Mouse (Mus musculus): Measurements from ENCODE around the gene Cdc34. TPM values are rescaled to one million over a fixed set of nuclear protein-coding genes. Genes with fewer than 3 reads are reported as not detected.
"Not testable (repeated sequence)": the region's sequence is repeated elsewhere in the genome, so short reads cannot be mapped to it uniquely, and the experiment has no call there.

The Cdc34 gene
- polyA plus RNA-seq, 1 experiment from 2014 or later = 145 TPM

GRCm38 (mm10) chr10:79697916-79698315, 15.9 kb downstream of the Cdc34 start:
- H3K4me3 ChIP-seq (ENCODE audit: low read depth, low read length) = no peak overlapping the region
- ATAC-seq (replicated peaks; ENCODE audit: low FRiP score, low TSS enrichment, low read depth) (no peak), DNase-seq (ENCODE audit: low spot score) (no peak)
- no peaks in the 10 kb centered on the region for H3K36me3 ChIP-seq (ENCODE audit: control insufficient read depth, insufficient read depth, low read length)
- 69% methylated on average over 6 of the region's 6 CpGs for WGBS
- H3K27me3 ChIP-seq (replicated peaks; ENCODE audit: control insufficient read depth, insufficient read depth, low read length) = no peaks in the 10 kb centered on the region
- no peak overlapping the region for H3K27ac ChIP-seq (ENCODE audit: low read depth)
- no peak overlapping the region for H3K4me2 ChIP-seq (ENCODE audit: low read length)
- H3K9me3 ChIP-seq (ENCODE audit: control insufficient read depth, low read length) = no peaks in the 10 kb centered on the region
- peaks cover 17% of the 10 kb centered on the region for H3K4me1 ChIP-seq (replicated peaks; ENCODE audit: control insufficient read depth, insufficient read depth, low read length)
- H3K9ac ChIP-seq (ENCODE audit: low read length) = no peak overlapping the region

GRCm38 (mm10) chr10:79698459-79698858, 16.5 kb downstream of the Cdc34 start:
- Histone ChIP-seq H3K9ac (ENCODE audit: low read length) (no peak overlapping the region), H3K36me3 (ENCODE audit: control insufficient read depth, insufficient read depth, low read length) (no peaks in the 10 kb centered on the region), H3K27me3 (replicated peaks; ENCODE audit: control insufficient read depth, insufficient read depth, low read length) (no peaks in the 10 kb centered on the region), H3K4me3 (ENCODE audit: low read depth, low read length) (no peak overlapping the region), H3K9me3 (ENCODE audit: control insufficient read depth, low read length) (no peaks in the 10 kb centered on the region), H3K27ac (ENCODE audit: low read depth) (no peak overlapping the region), H3K4me1 (replicated peaks; ENCODE audit: control insufficient read depth, insufficient read depth, low read length) (peaks cover 17% of the 10 kb centered on the region), H3K4me2 (ENCODE audit: low read length) (no peak overlapping the region)
- no peak for ATAC-seq (replicated peaks; ENCODE audit: low FRiP score, low TSS enrichment, low read depth)
- no peak for DNase-seq (ENCODE audit: low spot score)
- WGBS = 96% methylated on average over 6 of the region's 6 CpGs

GRCm38 (mm10) chr10:79700676-79701075, 18.7 kb downstream of the Cdc34 start:
- H3K4me3 ChIP-seq (ENCODE audit: low read depth, low read length) = no peak overlapping the region
- no peak overlapping the region for H3K4me2 ChIP-seq (ENCODE audit: low read length)
- no peaks in the 10 kb centered on the region for H3K9me3 ChIP-seq (ENCODE audit: control insufficient read depth, low read length)
- peaks cover 22% of the 10 kb centered on the region for H3K4me1 ChIP-seq (replicated peaks; ENCODE audit: control insufficient read depth, insufficient read depth, low read length)
- no peak for DNase-seq (ENCODE audit: low spot score)
- H3K27me3 ChIP-seq (replicated peaks; ENCODE audit: control insufficient read depth, insufficient read depth, low read length) = no peaks in the 10 kb centered on the region
- WGBS = 34% methylated on average over 7 of the region's 7 CpGs
- H3K9ac ChIP-seq (ENCODE audit: low read length) = no peak overlapping the region
- no peak for ATAC-seq (replicated peaks; ENCODE audit: low FRiP score, low TSS enrichment, low read depth)
- no peaks in the 10 kb centered on the region for H3K36me3 ChIP-seq (ENCODE audit: control insufficient read depth, insufficient read depth, low read length)
- peak overlapping the region; percentile 10; the same call in 1 of the 2 replicates for H3K27ac ChIP-seq (ENCODE audit: low read depth)

GRCm38 (mm10) chr10:79701443-79702129, 19.6 kb downstream of the Cdc34 start:
- WGBS = 32% methylated on average over 10 of the region's 10 CpGs
- no peak for DNase-seq (ENCODE audit: low spot score)
- Histone ChIP-seq H3K27ac (ENCODE audit: low read depth) (peak overlapping the region; percentile 33; the same call in 1 of the 2 replicates), H3K9ac (ENCODE audit: low read length) (no peak overlapping the region), H3K4me2 (ENCODE audit: low read length) (no peak overlapping the region), H3K4me3 (ENCODE audit: low read depth, low read length) (no peak overlapping the region), H3K9me3 (ENCODE audit: control insufficient read depth, low read length) (no peaks in the 10 kb centered on the region), H3K4me1 (replicated peaks; ENCODE audit: control insufficient read depth, insufficient read depth, low read length) (peaks cover 28% of the 10 kb centered on the region), H3K27me3 (replicated peaks; ENCODE audit: control insufficient read depth, insufficient read depth, low read length) (no peaks in the 10 kb centered on the region), H3K36me3 (ENCODE audit: control insufficient read depth, insufficient read depth, low read length) (peaks cover 2% of the 10 kb centered on the region; the same call in 1 of the 2 replicates)
- no peak for ATAC-seq (replicated peaks; ENCODE audit: low FRiP score, low TSS enrichment, low read depth)

GRCm38 (mm10) chr10:79702970-79703369, 21.0 kb downstream of the Cdc34 start:
- not testable (repeated sequence) for H3K4me3 ChIP-seq (ENCODE audit: low read depth, low read length); H3K27ac ChIP-seq (ENCODE audit: low read depth); H3K4me2 ChIP-seq (ENCODE audit: low read length); ATAC-seq (replicated peaks; ENCODE audit: low FRiP score, low TSS enrichment, low read depth); H3K9ac ChIP-seq (ENCODE audit: low read length); H3K9me3 ChIP-seq (ENCODE audit: control insufficient read depth, low read length); DNase-seq (ENCODE audit: low spot score); H3K27me3 ChIP-seq (replicated peaks; ENCODE audit: control insufficient read depth, insufficient read depth, low read length)
- Histone ChIP-seq H3K4me1 (replicated peaks; ENCODE audit: control insufficient read depth, insufficient read depth, low read length) (peaks cover 31% of the 10 kb centered on the region), H3K36me3 (ENCODE audit: control insufficient read depth, insufficient read depth, low read length) (peaks cover 13% of the 10 kb centered on the region; the same call in 1 of the 2 replicates)
- 90% methylated on average over 2 of the region's 4 CpGs for WGBS

GRCm38 (mm10) chr10:79703541-79703940, 21.5 kb downstream of the Cdc34 start:
- ATAC-seq (replicated peaks; ENCODE audit: low FRiP score, low TSS enrichment, low read depth) = 0 out of 2 replicates have a peak, but pooled peaks have one; percentile 1
- Histone ChIP-seq H3K4me2 (ENCODE audit: low read length) (peak overlapping the region; percentile 98), H3K27me3 (replicated peaks; ENCODE audit: control insufficient read depth, insufficient read depth, low read length) (no peaks in the 10 kb centered on the region), H3K4me3 (ENCODE audit: low read depth, low read length) (peak overlapping the region; percentile 81), H3K9ac (ENCODE audit: low read length) (peak overlapping the region; percentile 94; the same call in 1 of the 2 replicates), H3K4me1 (replicated peaks; ENCODE audit: control insufficient read depth, insufficient read depth, low read length) (peaks cover 31% of the 10 kb centered on the region), H3K9me3 (ENCODE audit: control insufficient read depth, low read length) (no peaks in the 10 kb centered on the region), H3K27ac (ENCODE audit: low read depth) (no peak overlapping the region), H3K36me3 (ENCODE audit: control insufficient read depth, insufficient read depth, low read length) (peaks cover 14% of the 10 kb centered on the region)
- WGBS = 75% methylated on average over 10 of the region's 10 CpGs
- no peak for DNase-seq (ENCODE audit: low spot score)

- ATAC-seq (replicated peaks; ENCODE audit: low FRiP score, low TSS enrichment, low read depth) (peak; percentile 93), DNase-seq (ENCODE audit: low spot score) (peak; percentile 97)
- Histone ChIP-seq H3K4me3 (ENCODE audit: low read depth, low read length) (peak within 1 kb of the TSS; percentile 81), H3K27ac (ENCODE audit: low read depth) (peak within 1 kb of the TSS; percentile 75; the same call in 1 of the 2 replicates), H3K9me3 (ENCODE audit: control insufficient read depth, low read length) (no peaks in the 10 kb centered on the region), H3K4me2 (ENCODE audit: low read length) (peak within 1 kb of the TSS; percentile 98), H3K36me3 (ENCODE audit: control insufficient read depth, insufficient read depth, low read length) (peaks cover 22% of the 10 kb centered on the region), H3K4me1 (replicated peaks; ENCODE audit: control insufficient read depth, insufficient read depth, low read length) (peaks cover 31% of the 10 kb centered on the region), H3K27me3 (replicated peaks; ENCODE audit: control insufficient read depth, insufficient read depth, low read length) (no peaks in the 10 kb centered on the region), H3K9ac (ENCODE audit: low read length) (peak within 1 kb of the TSS; percentile 94)
- under 1% methylated on average over 64 of the region's 65 CpGs for WGBS
Observed at GRCm38 (mm10) chr10:79704065-79704969, 22.3 kb downstream of the Cdc34 start, which contains the start of gene Bsg. TSS of gene Bsg (plus strand) at chr10:79704491.

- H3K36me3 ChIP-seq (ENCODE audit: control insufficient read depth, insufficient read depth, low read length) = peaks cover 28% of the 10 kb centered on the region
- no peaks in the 10 kb centered on the region for H3K27me3 ChIP-seq (replicated peaks; ENCODE audit: control insufficient read depth, insufficient read depth, low read length)
- 4% methylated on average over 10 of the region's 10 CpGs for WGBS
- peak overlapping the region; percentile 94 for H3K9ac ChIP-seq (ENCODE audit: low read length)
- peak overlapping the region; percentile 98 for H3K4me2 ChIP-seq (ENCODE audit: low read length)
- DNase-seq (ENCODE audit: low spot score) = no peak
- peak overlapping the region; percentile 81 for H3K4me3 ChIP-seq (ENCODE audit: low read depth, low read length)
- no peaks in the 10 kb centered on the region for H3K9me3 ChIP-seq (ENCODE audit: control insufficient read depth, low read length)
- peaks cover 31% of the 10 kb centered on the region for H3K4me1 ChIP-seq (replicated peaks; ENCODE audit: control insufficient read depth, insufficient read depth, low read length)
- no peak for ATAC-seq (replicated peaks; ENCODE audit: low FRiP score, low TSS enrichment, low read depth)
- peak overlapping the region; percentile 75; the same call in 1 of the 2 replicates for H3K27ac ChIP-seq (ENCODE audit: low read depth)
Observed at GRCm38 (mm10) chr10:79704970-79705360, 23.0 kb downstream of the Cdc34 start.
